Mouse (Mus musculus) kidney, adult 2 months (tissue): ENCODE results near the gene Gm21985. TPM values are rescaled to one million over a fixed set of nuclear protein-coding genes. Genes with fewer than 3 reads are reported as not detected.

Experiments used
- DNase-seq: peaks from one replicate; pipeline ENCODE4 v3.0.0; 2021
- H3K27ac ChIP-seq: fragments of 200-500 bp; 2 replicates; pipeline ENCODE4 v1.5.1; 2012; ENCODE audit warnings: low read depth, low read length, control low read depth, inconsistent platforms; ENCODE audit not compliant: insufficient read depth
- H3K27me3 ChIP-seq: fragments of 200-500 bp; replicated peaks from 2 replicates; pipeline ENCODE4 v1.6.1; 2012; ENCODE audit warnings: mild to moderate bottlenecking, moderate library complexity, low read length, inconsistent platforms; ENCODE audit not compliant: control insufficient read depth, insufficient read depth
- H3K36me3 ChIP-seq: fragments of 200-500 bp; 2 replicates; pipeline ENCODE4 v1.6.1; 2012; ENCODE audit warnings: mild to moderate bottlenecking, moderate library complexity, low read length, inconsistent platforms; ENCODE audit not compliant: control insufficient read depth, insufficient read depth
- H3K4me1 ChIP-seq: fragments of 200-500 bp; 2 replicates; pipeline ENCODE4 v1.6.1; 2011; ENCODE audit warnings: low read length; ENCODE audit not compliant: control insufficient read depth, insufficient read depth
- H3K4me3 ChIP-seq: fragments of 200-500 bp; 2 replicates; pipeline ENCODE4 v1.5.1; 2011; ENCODE audit warnings: mild to moderate bottlenecking, low read depth, low read length, control low read depth; ENCODE audit not compliant: insufficient read depth
- CTCF ChIP-seq: fragments of 200-500 bp; conservative IDR thresholded peaks from 2 replicates; pipeline ENCODE4 v1.5.1; 2011; ENCODE audit warnings: low read depth, mild to moderate bottlenecking, control low read depth, low read length, moderate library complexity, mixed read lengths; ENCODE audit not compliant: insufficient read depth, insufficient read length
- POLR2A ChIP-seq: fragments of 200-500 bp; IDR thresholded peaks from one replicate; pipeline ENCODE4 v1.6.1; 2011; ENCODE audit warnings: low read depth, low read length, control low read depth
- WGBS: fragments of 180-500 bp; shearing (Covaris S2); methylation state at CpG from one replicate; pipeline ENCODE4 v1.1.7; 2018; 5-methylcytosine and 5-hydroxymethylcytosine counted together
- polyA plus RNA-seq: library from polyadenylated mRNA; depleted of rRNA; stranded (reverse); fragments of >200 nt; gene quantifications from 2 replicates; pipeline ENCODE4 v1.2.3, GENCODE M21; 2012; rRNA removed

The Gm21985 gene
- polyA plus RNA-seq, 1 experiment, result not detected

DNA sequence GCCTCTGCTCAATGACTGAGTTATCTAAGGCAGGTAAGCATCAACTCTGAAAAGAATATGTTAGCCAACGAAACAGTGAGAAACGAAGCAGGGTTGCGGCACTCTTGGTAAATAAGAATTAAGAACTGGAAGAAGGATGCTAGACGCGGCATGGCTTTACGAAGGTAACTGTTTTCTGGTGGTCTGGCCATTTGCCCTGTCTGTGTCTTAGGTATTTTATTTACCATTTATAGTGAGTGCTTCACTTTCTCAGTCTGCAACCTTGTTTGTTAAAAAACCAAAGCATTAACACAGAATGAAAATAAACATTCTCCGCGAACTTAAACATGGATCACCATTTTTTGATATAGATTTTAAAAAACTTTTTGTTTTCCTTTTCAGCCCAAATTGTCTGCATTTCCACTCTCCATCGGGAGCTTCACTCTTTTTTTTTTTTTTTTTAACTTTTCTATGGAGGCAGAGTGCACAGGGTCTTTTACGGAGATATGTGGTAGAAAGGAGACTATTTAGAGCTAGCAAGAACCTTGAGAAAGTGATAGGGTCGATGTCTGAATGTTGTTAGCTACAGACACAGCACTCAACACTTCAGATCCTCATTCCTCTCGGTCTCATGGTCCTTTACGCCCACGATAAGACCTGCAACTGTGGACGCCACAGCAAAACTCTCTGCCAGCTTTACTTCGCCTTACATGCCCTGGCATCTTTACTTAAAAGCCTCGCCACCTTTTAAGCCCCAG is 188.2 kb downstream of the Gm21985 start:
- 31% methylated on average over 17 of the region's 17 CpGs for WGBS
- Histone ChIP-seq H3K27ac (peak overlapping the region; percentile 76), H3K27me3 (no peaks in the 10 kb centered on the region), H3K4me1 (no peaks in the 10 kb centered on the region; the same call in 1 of the 2 replicates), H3K4me3 (peak overlapping the region; percentile 87), H3K36me3 (no peaks in the 10 kb centered on the region)
- DNase-seq, result no peak
- TF ChIP-seq CTCF (no peak), POLR2A (no peak)

DNA sequence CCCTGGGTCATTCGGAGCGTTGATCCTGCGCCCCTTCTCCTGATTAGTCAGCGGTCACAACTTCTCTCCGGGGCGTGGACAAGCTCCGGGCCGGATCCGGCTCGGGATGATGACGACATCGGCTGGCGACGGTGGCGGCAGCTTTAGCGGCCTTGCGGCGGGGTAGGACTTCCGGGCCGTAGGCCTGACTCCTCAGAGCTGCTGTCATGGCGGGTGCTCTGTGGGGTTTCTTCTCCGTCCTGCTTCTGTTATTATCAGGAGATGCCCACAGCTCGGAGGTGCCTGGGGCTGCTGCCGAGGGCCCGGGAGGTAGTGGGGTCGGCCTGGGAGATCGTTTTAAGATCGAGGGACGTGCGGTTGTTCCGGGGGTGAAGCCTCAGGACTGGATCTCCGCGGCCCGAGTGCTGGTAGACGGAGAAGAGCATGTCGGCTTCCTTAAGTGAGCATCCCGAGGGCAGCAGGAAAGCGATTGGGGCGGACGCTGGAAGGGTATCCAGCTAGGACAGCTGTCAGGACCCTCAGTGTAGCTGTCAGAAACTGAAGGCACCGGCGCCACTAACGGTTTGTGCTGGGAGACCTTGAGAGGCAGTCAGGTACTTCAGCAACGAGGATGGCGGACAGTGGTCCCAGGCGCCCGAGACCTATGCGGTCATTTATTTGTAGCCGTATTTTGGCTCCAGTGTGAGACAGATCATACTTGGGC is 188.9 kb downstream of the Gm21985 start, which contains the start of gene Emc7:
Emc7 (plus strand) TSS at position 136 of the 703 bp plus-strand sequence.
- DNase-seq, result peak; percentile 97
- Histone ChIP-seq H3K4me3 (peak within 1 kb of the TSS; percentile 87), H3K36me3 (no peaks in the 10 kb centered on the region), H3K27ac (peak within 1 kb of the TSS; percentile 76), H3K27me3 (no peaks in the 10 kb centered on the region), H3K4me1 (no peaks in the 10 kb centered on the region; the same call in 1 of the 2 replicates)
- TF ChIP-seq POLR2A, result peak; percentile 77
- no peak for TF ChIP-seq CTCF
- under 1% methylated on average over 49 of the region's 49 CpGs for WGBS

Other genes with a start within 250 kb of the Gm21985 start
- not detected in 2 replicates for gene Olfr1311, start 241.9 kb upstream of the Gm21985 start, polyA plus RNA-seq
- gene Olfr1312, start 216.1 kb upstream of the Gm21985 start, polyA plus RNA-seq, result not detected in 2 replicates
- not detected in 2 replicates for gene Olfr1313, start 188.5 kb upstream of the Gm21985 start, polyA plus RNA-seq
- not detected in 2 replicates for gene Olfr1314, start 169.5 kb upstream of the Gm21985 start, polyA plus RNA-seq
- gene Olfr1315-ps1, start 150.9 kb upstream of the Gm21985 start, polyA plus RNA-seq, result not detected in 2 replicates
- gene Olfr1316, start 131.3 kb upstream of the Gm21985 start, polyA plus RNA-seq, result not detected in 2 replicates
- gene Olfr1317, start 126.0 kb upstream of the Gm21985 start, polyA plus RNA-seq, result not detected in 2 replicates
- not detected in 2 replicates for gene Olfr1318, start 112.1 kb upstream of the Gm21985 start, polyA plus RNA-seq
- 22.5 and 22.6 TPM in 2 replicates for gene Lpcat4, start 26.8 kb upstream of the Gm21985 start, polyA plus RNA-seq
- gene Nutm1, start 7.0 kb upstream of the Gm21985 start, polyA plus RNA-seq, result 0.02 TPM in 1 of 2 replicates, not detected in the other
- 166 and 167 TPM in 2 replicates for gene Nop10, start 4.4 kb upstream of the Gm21985 start, polyA plus RNA-seq
- gene Slc12a6, start 489 bp upstream of the Gm21985 start, polyA plus RNA-seq, result 27.8 and 29.6 TPM in 2 replicates
- gene Emc4, start 101.7 kb downstream of the Gm21985 start, polyA plus RNA-seq, result 112 and 123 TPM in 2 replicates
- 1.5 and 2.4 TPM in 2 replicates for gene Katnbl1, start 112.9 kb downstream of the Gm21985 start, polyA plus RNA-seq
- 12.1 and 14.5 TPM in 2 replicates for gene Emc7, start 188.7 kb downstream of the Gm21985 start, polyA plus RNA-seq
- gene Chrm5, start 214.5 kb downstream of the Gm21985 start, polyA plus RNA-seq, result not detected in 2 replicates
- 6.5 and 9.5 TPM in 2 replicates for gene Aven, start 226.7 kb downstream of the Gm21985 start, polyA plus RNA-seq